Mouse (Mus musculus) ovary, adult 2 months (tissue): ENCODE data around the gene Mcl1. TPM values are rescaled to one million over a fixed set of nuclear protein-coding genes. Genes with fewer than 3 reads are reported as not detected.

Source experiments
- polyA plus RNA-seq: library from polyadenylated mRNA; depleted of rRNA; stranded (reverse); fragments of >200 nt; gene quantifications from 2 replicates; pipeline ENCODE4 v1.2.3, GENCODE M21; 2012; rRNA removed

Gene Mcl1
- polyA plus RNA-seq, result 109 and 292 TPM in 2 replicates

DNA sequence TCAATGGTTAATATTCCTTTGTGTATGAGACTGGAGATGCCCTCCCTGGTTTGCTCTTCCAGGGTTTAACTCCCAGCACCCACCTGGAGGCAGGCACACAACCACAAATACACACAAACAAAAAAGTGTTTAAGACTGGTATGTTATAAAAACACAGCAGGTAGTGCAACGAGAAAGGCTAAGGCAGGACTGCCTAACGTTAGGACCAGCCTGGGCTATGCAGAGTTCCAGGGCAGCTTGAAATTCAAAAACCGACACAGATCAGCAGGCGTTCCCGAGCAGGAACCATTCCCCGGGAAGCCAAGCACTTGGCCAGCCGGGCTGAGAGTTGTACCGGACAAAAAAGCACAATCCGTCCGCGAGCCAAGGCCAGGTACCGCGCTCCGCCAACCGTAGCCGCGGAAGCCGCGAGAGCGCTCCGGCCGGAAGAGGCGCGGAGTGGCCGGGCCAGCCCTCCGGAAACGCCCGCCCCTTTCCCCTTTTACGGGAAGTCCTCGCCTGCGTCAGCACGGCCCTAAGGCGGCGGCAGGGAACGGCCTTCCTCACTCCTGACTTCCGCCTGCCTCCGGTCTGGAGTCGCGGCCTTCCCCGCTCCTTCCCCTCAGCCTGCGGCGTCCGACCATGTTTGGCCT, at the start of gene Mcl1:
Gene Mcl1, plus strand, starts transcription at position 553 of the 632 bp plus-strand sequence.

DNA sequence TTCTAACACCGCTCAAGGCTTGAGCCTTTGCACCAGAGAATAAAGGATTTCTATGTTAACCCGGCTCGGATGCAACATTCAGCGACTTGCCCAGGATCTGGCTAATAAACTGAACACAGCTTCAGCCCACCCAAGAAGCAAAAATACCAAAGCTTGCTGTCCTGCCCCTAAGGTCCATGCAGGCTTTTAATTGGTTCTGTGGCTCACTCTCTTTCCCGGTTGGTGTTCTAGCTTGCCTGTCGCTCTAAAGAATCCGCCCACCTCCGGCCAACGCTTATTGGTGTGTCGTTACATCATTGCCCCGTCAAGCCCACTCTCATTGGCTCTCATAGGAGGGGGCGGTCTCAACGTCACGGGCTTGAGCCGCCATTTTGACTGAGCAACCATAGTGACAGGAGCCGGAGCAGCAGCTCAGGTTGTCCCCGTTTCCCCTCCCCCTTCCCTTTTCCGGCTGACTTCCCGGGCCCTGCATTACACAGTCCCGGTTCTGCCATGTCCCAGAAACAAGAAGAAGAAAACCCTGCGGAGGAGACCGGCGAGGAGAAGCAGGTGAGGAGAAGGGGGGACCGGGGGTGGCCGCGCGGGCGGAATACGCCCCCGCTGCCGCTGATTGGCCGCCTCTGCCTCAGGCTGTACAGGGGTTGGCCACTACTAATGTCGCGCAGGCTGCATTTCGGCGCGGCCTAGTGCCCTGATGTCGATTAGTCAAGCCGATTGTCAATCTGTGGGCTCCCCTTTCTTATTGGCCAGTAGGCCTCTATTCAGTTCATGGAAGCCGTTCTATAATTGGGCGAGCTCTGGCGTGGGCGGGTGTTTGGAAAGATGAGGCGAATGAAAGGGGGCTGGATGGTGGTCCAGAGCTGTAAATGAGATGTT, 33.7 kb upstream of the Mcl1 start, which contains the start of gene Ensa:
Gene Ensa, plus strand, starts transcription at position 366 of the 876 bp plus-strand sequence.

DNA sequence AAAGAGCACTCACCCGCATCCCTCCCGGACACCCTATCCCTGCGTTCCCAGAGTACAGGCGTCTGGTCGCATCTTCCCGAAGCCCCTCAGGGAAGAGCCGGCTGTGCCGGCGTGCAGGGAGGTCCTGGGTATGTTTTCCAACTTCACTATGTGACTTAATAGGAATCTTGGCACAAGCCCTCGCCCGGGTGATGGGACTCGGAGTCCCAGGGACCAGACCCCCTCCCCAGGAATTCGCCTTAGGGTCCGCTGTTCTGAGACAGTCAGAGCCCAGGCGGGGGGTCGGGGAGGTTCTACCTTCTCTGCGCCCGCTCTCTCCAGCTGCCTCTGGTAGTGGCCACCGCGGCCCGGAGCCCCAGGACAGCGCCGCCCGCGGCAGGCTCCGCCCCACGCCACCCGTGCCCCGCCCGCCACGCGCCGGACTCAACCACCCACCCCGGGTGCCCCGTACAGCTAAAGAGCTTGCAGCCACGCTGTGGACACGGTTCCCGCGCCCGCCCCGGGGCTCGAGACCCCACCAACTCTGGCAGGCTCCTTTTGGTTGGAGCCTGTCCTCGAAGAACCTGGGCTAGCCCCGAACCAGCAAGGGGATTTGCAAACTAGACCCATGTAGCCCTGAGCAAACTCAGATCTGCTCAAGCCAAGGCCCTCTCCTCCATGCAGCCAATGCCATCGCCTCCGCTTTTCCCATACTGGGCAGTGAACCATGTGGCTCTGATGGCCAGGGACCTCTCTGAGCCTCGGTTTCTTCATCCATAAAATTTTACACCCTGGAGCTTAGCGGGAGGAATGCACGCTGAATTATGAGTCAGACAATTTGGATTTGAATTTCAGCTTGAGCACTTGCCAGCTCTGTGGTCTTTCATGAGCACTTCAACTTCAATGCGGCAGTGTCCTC, 29.2 kb downstream of the Mcl1 start, which contains the start of gene Adamtsl4:
Gene Adamtsl4, minus strand, starts transcription at position 394 of the 898 bp plus-strand sequence.

Other genes with a start within 250 kb of the Mcl1 start
- 49.7 and 68.6 TPM in 2 replicates for gene Arnt, start 224.4 kb upstream of the Mcl1 start, polyA plus RNA-seq
- gene Ctsk, start 159.5 kb upstream of the Mcl1 start, polyA plus RNA-seq, result 7.2 and 9.2 TPM in 2 replicates
- 10.3 and 10.5 TPM in 2 replicates for gene Ctss, start 132.0 kb upstream of the Mcl1 start, polyA plus RNA-seq
- not detected in 2 replicates for gene Hormad1, start 99.1 kb upstream of the Mcl1 start, polyA plus RNA-seq
- 4.9 and 5.2 TPM in 2 replicates for gene Golph3l, start 69.9 kb upstream of the Mcl1 start, polyA plus RNA-seq
- 5.8 and 6.5 TPM in 2 replicates for gene Ensa, start 33.8 kb upstream of the Mcl1 start, polyA plus RNA-seq
- gene Adamtsl4, start 29.1 kb downstream of the Mcl1 start, polyA plus RNA-seq, result 7.8 and 8.3 TPM in 2 replicates
- gene Ecm1, start 80.8 kb downstream of the Mcl1 start, polyA plus RNA-seq, result 220 and 471 TPM in 2 replicates
- 31.3 and 36.9 TPM in 2 replicates for gene Tars2, start 101.4 kb downstream of the Mcl1 start, polyA plus RNA-seq
- 12.0 and 16.6 TPM in 2 replicates for gene Rprd2, start 160.1 kb downstream of the Mcl1 start, polyA plus RNA-seq
- gene Prpf3, start 197.1 kb downstream of the Mcl1 start, polyA plus RNA-seq, result 4.6 and 6.4 TPM in 2 replicates
- 47.9 and 63.9 TPM in 2 replicates for gene Mrps21, start 212.7 kb downstream of the Mcl1 start, polyA plus RNA-seq
- 9.5 and 9.7 TPM in 2 replicates for gene Ciart, start 223.5 kb downstream of the Mcl1 start, polyA plus RNA-seq
- gene BC028528, start 233.2 kb downstream of the Mcl1 start, polyA plus RNA-seq, result 5.2 and 8.0 TPM in 2 replicates
- 221 and 413 TPM in 2 replicates for gene Aph1a, start 235.2 kb downstream of the Mcl1 start, polyA plus RNA-seq
- 70.9 and 98.2 TPM in 2 replicates for gene Car14, start 245.9 kb downstream of the Mcl1 start, polyA plus RNA-seq